Mouse (Mus musculus) kidney, adult 2 months (tissue): ENCODE measurements around the gene Foxn3. TPM values are rescaled to one million over a fixed set of nuclear protein-coding genes. Genes with fewer than 3 reads are reported as not detected.
A peak's percentile ranks its signal among the peaks of the same experiment; 100 is the strongest.

Experiments used
- DNase-seq: peaks from one replicate; pipeline ENCODE4 v3.0.0; 2021
- H3K27ac ChIP-seq: fragments of 200-500 bp; 2 replicates; pipeline ENCODE4 v1.5.1; 2012; ENCODE audit warnings: low read depth, low read length, control low read depth, inconsistent platforms; ENCODE audit not compliant: insufficient read depth
- H3K27me3 ChIP-seq: fragments of 200-500 bp; replicated peaks from 2 replicates; pipeline ENCODE4 v1.6.1; 2012; ENCODE audit warnings: mild to moderate bottlenecking, moderate library complexity, low read length, inconsistent platforms; ENCODE audit not compliant: control insufficient read depth, insufficient read depth
- H3K36me3 ChIP-seq: fragments of 200-500 bp; 2 replicates; pipeline ENCODE4 v1.6.1; 2012; ENCODE audit warnings: mild to moderate bottlenecking, moderate library complexity, low read length, inconsistent platforms; ENCODE audit not compliant: control insufficient read depth, insufficient read depth
- H3K4me1 ChIP-seq: fragments of 200-500 bp; 2 replicates; pipeline ENCODE4 v1.6.1; 2011; ENCODE audit warnings: low read length; ENCODE audit not compliant: control insufficient read depth, insufficient read depth
- H3K4me3 ChIP-seq: fragments of 200-500 bp; 2 replicates; pipeline ENCODE4 v1.5.1; 2011; ENCODE audit warnings: mild to moderate bottlenecking, low read depth, low read length, control low read depth; ENCODE audit not compliant: insufficient read depth
- CTCF ChIP-seq: fragments of 200-500 bp; conservative IDR thresholded peaks from 2 replicates; pipeline ENCODE4 v1.5.1; 2011; ENCODE audit warnings: low read depth, mild to moderate bottlenecking, control low read depth, low read length, moderate library complexity, mixed read lengths; ENCODE audit not compliant: insufficient read depth, insufficient read length
- POLR2A ChIP-seq: fragments of 200-500 bp; IDR thresholded peaks from one replicate; pipeline ENCODE4 v1.6.1; 2011; ENCODE audit warnings: low read depth, low read length, control low read depth
- WGBS: fragments of 180-500 bp; shearing (Covaris S2); methylation state at CpG from one replicate; pipeline ENCODE4 v1.1.7; 2018; 5-methylcytosine and 5-hydroxymethylcytosine counted together
- polyA plus RNA-seq: library from polyadenylated mRNA; depleted of rRNA; stranded (reverse); fragments of >200 nt; gene quantifications from 2 replicates; pipeline ENCODE4 v1.2.3, GENCODE M21; 2012

Foxn3 gene
- polyA plus RNA-seq, 1 experiment = 28.0 TPM

GRCm38 (mm10) chr12:99220333-99220732 lies 343.0 kb downstream of the Foxn3 start:
- 72% methylated on average over 8 of the region's 8 CpGs for WGBS
- Histone ChIP-seq H3K27ac (no peak overlapping the region), H3K36me3 (no peaks in the 10 kb centered on the region), H3K27me3 (no peaks in the 10 kb centered on the region), H3K4me1 (peaks cover under 1% of the 10 kb centered on the region; the same call in 1 of the 2 replicates), H3K4me3 (no peak overlapping the region)
- TF ChIP-seq CTCF (no peak), POLR2A (no peak)
- no peak for DNase-seq

DNA sequence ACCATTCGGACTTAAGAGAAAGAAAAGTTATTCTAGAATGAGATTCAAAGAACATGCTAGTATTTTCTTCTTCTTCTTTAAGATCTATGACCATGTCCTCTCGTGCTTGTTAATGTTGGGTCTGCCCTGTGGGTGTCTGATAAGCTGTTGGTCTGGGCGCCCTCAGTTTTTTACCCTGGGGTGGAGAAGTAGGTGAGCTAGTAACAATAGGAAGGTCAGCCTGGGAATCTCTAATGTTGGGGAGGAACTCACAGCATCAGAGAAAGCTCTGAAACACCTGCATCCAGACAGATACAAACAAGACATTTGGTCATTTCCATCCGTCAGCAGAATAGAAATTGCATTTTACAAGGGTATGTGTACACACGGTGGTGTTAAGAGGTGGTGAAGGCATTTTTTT lies 343.6 kb downstream of the Foxn3 start:
- Histone ChIP-seq H3K36me3 (no peaks in the 10 kb centered on the region), H3K27ac (no peak overlapping the region), H3K27me3 (no peaks in the 10 kb centered on the region), H3K4me1 (peaks cover 3% of the 10 kb centered on the region), H3K4me3 (no peak overlapping the region)
- 93% methylated on average over 5 of the region's 5 CpGs for WGBS
- DNase-seq = no peak
- TF ChIP-seq CTCF (no peak), POLR2A (no peak)

- WGBS = 81% methylated on average over 7 of the region's 7 CpGs
Measured at GRCm38 (mm10) chr12:99217145-99217698, 346.2 kb downstream of the Foxn3 start.

DNA sequence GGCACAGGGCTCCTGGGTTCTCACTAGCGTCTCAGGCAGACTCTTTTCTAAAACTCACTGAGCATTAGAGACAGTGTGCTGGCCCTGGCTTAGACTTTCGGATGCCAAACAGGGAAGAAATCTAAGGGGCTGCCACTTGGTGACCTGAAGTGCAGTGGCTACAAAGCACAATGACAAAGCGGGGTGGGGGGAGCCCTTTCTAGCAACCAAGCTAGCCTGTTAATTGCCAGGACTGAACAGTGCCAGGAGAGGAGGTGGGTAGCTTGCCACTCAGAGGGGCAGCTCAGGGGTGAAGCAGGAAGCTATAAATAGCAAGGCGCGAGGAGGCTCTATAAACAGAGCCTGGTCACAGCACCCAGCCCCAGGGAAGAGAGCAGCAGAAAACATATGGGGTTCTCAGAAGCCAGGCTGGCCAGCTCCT lies 347.0 kb downstream of the Foxn3 start:
- no peak for TF ChIP-seq POLR2A
- TF ChIP-seq CTCF = no peak
- WGBS = 73% methylated on average over 5 of the region's 5 CpGs
- Histone ChIP-seq H3K4me1 (peaks cover 3% of the 10 kb centered on the region), H3K27ac (no peak overlapping the region), H3K27me3 (no peaks in the 10 kb centered on the region), H3K36me3 (no peaks in the 10 kb centered on the region), H3K4me3 (no peak overlapping the region)
- no peak for DNase-seq

More at GRCm38 (mm10) chr12:99217145-99217698, 346.2 kb downstream of the Foxn3 start:
- Histone ChIP-seq H3K4me1 (peaks cover 3% of the 10 kb centered on the region), H3K27ac (no peak overlapping the region), H3K27me3 (no peaks in the 10 kb centered on the region), H3K36me3 (no peaks in the 10 kb centered on the region), H3K4me3 (no peak overlapping the region)
- no peak for DNase-seq
- no peak for TF ChIP-seq CTCF
- no peak for TF ChIP-seq POLR2A

DNA sequence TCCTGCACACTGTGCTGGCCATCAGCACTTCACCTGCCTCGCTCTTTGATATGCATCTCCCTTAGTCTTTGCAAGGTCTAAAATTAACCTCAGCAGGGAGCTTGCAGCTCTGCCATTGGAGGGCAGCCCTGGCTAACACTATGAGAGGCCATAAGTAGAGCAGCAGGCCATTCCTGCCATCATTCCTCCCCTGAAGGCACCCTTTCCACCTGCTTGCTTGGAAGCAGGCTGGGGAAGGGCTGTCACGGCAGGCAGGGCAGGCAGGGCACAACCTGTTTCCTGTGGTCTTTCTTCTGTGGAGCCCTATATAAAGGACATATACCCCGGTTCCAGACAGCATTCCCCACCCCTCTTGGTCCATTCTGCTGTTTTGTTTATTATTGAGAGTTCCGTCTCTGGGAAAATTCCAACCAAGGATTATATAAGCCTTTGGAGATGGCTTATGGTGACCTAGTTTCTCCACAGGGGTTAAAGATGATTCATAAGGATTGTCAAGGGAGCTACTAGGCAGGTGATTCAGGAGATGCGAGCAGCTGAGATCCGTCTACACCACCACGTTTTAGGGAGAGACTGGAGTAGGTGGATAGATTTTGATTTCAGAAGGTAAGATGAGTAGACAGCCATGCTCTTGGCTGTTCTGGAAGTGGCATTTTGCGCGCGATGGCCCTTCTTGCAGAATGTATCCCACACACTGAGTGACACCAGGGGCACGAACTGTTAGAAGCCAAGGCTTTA lies 347.7 kb downstream of the Foxn3 start:
- peaks cover 3% of the 10 kb centered on the region for H3K4me1 ChIP-seq
- WGBS = 61% methylated on average over 11 of the region's 11 CpGs
- H3K4me3 ChIP-seq = no peak overlapping the region
- no peaks in the 10 kb centered on the region for H3K36me3 ChIP-seq
- H3K27me3 ChIP-seq = no peaks in the 10 kb centered on the region
- no peak overlapping the region for H3K27ac ChIP-seq
- peak; percentile 59 for DNase-seq
- peak; percentile 59 for TF ChIP-seq CTCF
- no peak for TF ChIP-seq POLR2A

DNA sequence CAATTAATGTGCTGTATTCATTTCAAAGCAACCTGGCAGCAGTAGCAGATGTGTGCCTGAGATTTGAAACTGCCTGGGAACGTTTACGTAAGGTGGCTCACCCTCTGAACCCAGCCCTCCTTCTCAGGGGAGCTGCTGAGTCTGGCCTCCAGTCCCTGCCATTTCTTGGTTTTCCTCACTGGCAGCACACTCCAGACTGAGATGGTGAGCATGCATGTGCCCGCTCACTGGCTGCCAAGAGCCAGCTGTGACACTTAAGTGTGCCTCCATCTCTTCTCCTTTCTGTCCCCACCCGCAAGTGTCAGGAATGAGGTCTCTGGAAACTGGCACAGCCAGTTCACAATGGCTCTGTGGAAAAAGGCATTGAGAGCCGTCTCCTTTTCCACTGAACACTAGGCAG lies 349.3 kb downstream of the Foxn3 start:
- Histone ChIP-seq H3K36me3 (no peaks in the 10 kb centered on the region), H3K4me1 (peaks cover 3% of the 10 kb centered on the region), H3K4me3 (no peak overlapping the region), H3K27ac (no peak overlapping the region), H3K27me3 (no peaks in the 10 kb centered on the region)
- DNase-seq = no peak
- 86% methylated on average over 5 of the region's 5 CpGs for WGBS
- no peak for TF ChIP-seq POLR2A
- TF ChIP-seq CTCF = no peak

- no peaks in the 10 kb centered on the region for H3K36me3 ChIP-seq
- no peak for DNase-seq
- 92% methylated on average over 12 of the region's 12 CpGs for WGBS
- no peak overlapping the region for H3K27ac ChIP-seq
- H3K27me3 ChIP-seq = no peaks in the 10 kb centered on the region
- no peak for TF ChIP-seq CTCF
- no peak for TF ChIP-seq POLR2A
- H3K4me1 ChIP-seq = peaks cover 3% of the 10 kb centered on the region
- no peak overlapping the region for H3K4me3 ChIP-seq
Measured at GRCm38 (mm10) chr12:99213218-99213617, 350.2 kb downstream of the Foxn3 start.
